Comparison of ENCODE assay signal across 9 mouse cellular contexts in genomic region chr11:95311425-95311807, GRCm38 (mm10). TPM values are rescaled to one million over a fixed set of nuclear protein-coding genes. Genes with fewer than 3 reads are reported as not detected.
A peak's percentile ranks its signal among the peaks of the same experiment; 100 is the strongest.
DNase-seq lines count a peak whose midpoint lies in the region; ATAC-seq and TF ChIP-seq lines count a peak whose summit lies in the region.
"Had no signal": no experiment of that assay in that cellular context is flagged by ENCODE, and none has a peak within 500 bp of the region (broad histone marks: within the 10 kb centered on the region; RNA-seq: fewer than 3 reads in every experiment).

No protein-coding gene starts in this region.

- no peak for ATAC-seq in heart, embryonic 11.5 days (replicated peaks; ENCODE audit: insufficient number of reproducible peaks, low FRiP score, low TSS enrichment)
- no peak for ATAC-seq in forebrain, embryonic 16.5 days
- no peak for ATAC-seq in liver, embryonic 16.5 days (ENCODE audit: low read depth)

- no peak for TF ChIP-seq CTCF in heart, adult 2 months (IDR thresholded peaks at IDR 0.05)

- no peak for TF ChIP-seq EP300 in heart, adult 2 months (IDR thresholded peaks at IDR 0.05; ENCODE audit: insufficient read depth, low read depth, low read length)

- H3K4me3 ChIP-seq in heart, embryonic 11.5 days (ENCODE audit: low read depth, low read length), result peak overlapping the region; percentile 98; the same call in 1 of the 2 replicates
- H3K4me3 ChIP-seq in heart, adult 2 months, result no peak overlapping the region; the same call in 1 of the 2 replicates
- peak overlapping the region; percentile 69 to 89 for H3K4me3 ChIP-seq in ES-E14 (ENCODE audit: insufficient read depth in 1 of 2, low read depth in 1 of 2, low read length in 2 of 2, poor library complexity in 1 of 2, severe bottlenecking in 1 of 2)
- no peak overlapping the region; the same call in 1 of the 2 replicates for H3K4me3 ChIP-seq in forebrain, embryonic 16.5 days (replicated peaks; ENCODE audit: low read length)
- peak overlapping the region; percentile 99 for H3K4me3 ChIP-seq in liver, embryonic 16.5 days (ENCODE audit: low read depth, low read length)

- peaks cover 14% of the 10 kb centered on the region for H3K4me1 ChIP-seq in heart, embryonic 11.5 days (ENCODE audit: control insufficient read depth, insufficient read depth, low read length)
- H3K4me1 ChIP-seq in heart, adult 2 months (ENCODE audit: control insufficient read depth, insufficient read depth, low read length), result peaks cover 4% of the 10 kb centered on the region
- H3K4me1 ChIP-seq in ES-E14 (ENCODE audit: control insufficient read depth in 2 of 2, insufficient read depth in 2 of 2, low read length in 2 of 2, poor library complexity in 1 of 2), result peaks cover 3 to 7% of the 10 kb centered on the region in 2 experiments; a peak in 3 of 4 replicates
- peaks cover 20% of the 10 kb centered on the region for H3K4me1 ChIP-seq in forebrain, embryonic 16.5 days (replicated peaks; ENCODE audit: control insufficient read depth, insufficient read depth, low read length)
- H3K4me1 ChIP-seq in liver, embryonic 16.5 days (ENCODE audit: control insufficient read depth, low read depth, low read length), result peaks cover 25% of the 10 kb centered on the region

- TF ChIP-seq POLR2A in heart, adult 2 months (IDR thresholded peaks at IDR 0.05; ENCODE audit: insufficient read depth, low read depth, low read length), result no peak

- no peaks in the 10 kb centered on the region for H3K27me3 ChIP-seq in heart, embryonic 11.5 days (ENCODE audit: control insufficient read depth, insufficient read depth, low read length)
- H3K27me3 ChIP-seq in heart, adult 2 months (ENCODE audit: control insufficient read depth, insufficient read depth, low read length), result no peaks in the 10 kb centered on the region
- H3K27me3 ChIP-seq in forebrain, embryonic 16.5 days (replicated peaks; ENCODE audit: control insufficient read depth, insufficient read depth, low read length), result no peaks in the 10 kb centered on the region
- no peaks in the 10 kb centered on the region for H3K27me3 ChIP-seq in liver, embryonic 16.5 days (ENCODE audit: control insufficient read depth, insufficient read depth, low read depth, low read length)

- no peak for DNase-seq in heart, adult 2 months
- peak; percentile 88 for DNase-seq in ES-E14 (ENCODE audit: low read depth, low spot score)
- DNase-seq in cerebellum, postnatal 25 days, result no peak
- DNase-seq in spleen, postnatal 4 days (ENCODE audit: low spot score in 2 of 2), result no peak
- DNase-seq in gastrocnemius, adult 8-10 months (ENCODE audit: low spot score in 2 of 2), result no peak
- DNase-seq: layer of hippocampus, adult 9-11 months had no signal

- no peak overlapping the region for H3K27ac ChIP-seq in heart, embryonic 11.5 days (ENCODE audit: low read depth, low read length)
- no peak overlapping the region for H3K27ac ChIP-seq in heart, adult 2 months
- peak overlapping the region; percentile 98 for H3K27ac ChIP-seq in ES-E14 (ENCODE audit: insufficient read depth, low read depth, low read length, poor library complexity, severe bottlenecking)
- H3K27ac ChIP-seq in forebrain, embryonic 16.5 days (ENCODE audit: low read length), result no peak overlapping the region
- H3K27ac ChIP-seq in liver, embryonic 16.5 days (ENCODE audit: low read length), result no peak overlapping the region; the same call in 1 of the 2 replicates

- H3K4me2 ChIP-seq in heart, embryonic 11.5 days, result peak overlapping the region; percentile 68
- H3K4me2 ChIP-seq in forebrain, embryonic 16.5 days (ENCODE audit: low read length), result peak overlapping the region; percentile 84
- peak overlapping the region; percentile 76 for H3K4me2 ChIP-seq in liver, embryonic 16.5 days (ENCODE audit: low read depth, low read length)

- H3K36me3 ChIP-seq in heart, embryonic 11.5 days (ENCODE audit: control insufficient read depth, insufficient read depth, low read length), result no peaks in the 10 kb centered on the region
- no peaks in the 10 kb centered on the region for H3K36me3 ChIP-seq in heart, adult 2 months (ENCODE audit: control insufficient read depth, insufficient read depth, low read length)
- H3K36me3 ChIP-seq in ES-E14 (ENCODE audit: control insufficient read depth, insufficient read depth, low read length, poor library complexity, severe bottlenecking), result peaks cover 1% of the 10 kb centered on the region; the same call in 1 of the 2 replicates
- H3K36me3 ChIP-seq in forebrain, embryonic 16.5 days (ENCODE audit: control insufficient read depth, insufficient read depth), result no peaks in the 10 kb centered on the region
- peaks cover under 1% of the 10 kb centered on the region; the same call in 1 of the 2 replicates for H3K36me3 ChIP-seq in liver, embryonic 16.5 days (ENCODE audit: control insufficient read depth, insufficient read depth)

- intact Hi-C loops in heart, adult 2 months (cut with DNase I), result loop anchor here (2.0 to 5.0 kb wide), 3 partner anchors 25 to 73 kb away; partner anchors contain the start of genes Fam117a and Slc35b1

- 28% methylated on average over 5 of the region's 5 CpGs for WGBS in heart, embryonic 11.5 days (ENCODE audit: insufficient replicate concordance)
- 54% methylated on average over 5 of the region's 5 CpGs for WGBS in heart, adult 2 months
- 11% methylated on average over 5 of the region's 5 CpGs for WGBS in forebrain, embryonic 16.5 days
- whole genome bisulfite sequencing in liver, embryonic 16.5 days (ENCODE audit: insufficient replicate concordance), result 63% methylated on average over 5 of the region's 5 CpGs

- H3K9ac ChIP-seq in heart, embryonic 11.5 days (ENCODE audit: low read depth, low read length), result peak overlapping the region; percentile 83; the same call in 1 of the 2 replicates
- no peak overlapping the region for H3K9ac ChIP-seq in heart, adult 2 months (ENCODE audit: low read depth, low read length)
- peak overlapping the region; percentile 90; the same call in 1 of the 2 replicates for H3K9ac ChIP-seq in ES-E14 (ENCODE audit: insufficient read depth, low read depth, low read length, poor library complexity, severe bottlenecking)
- H3K9ac ChIP-seq in forebrain, embryonic 16.5 days (replicated peaks; ENCODE audit: low read depth, low read length), result no peak overlapping the region; the same call in 1 of the 2 replicates
- H3K9ac ChIP-seq in liver, embryonic 16.5 days (ENCODE audit: low read depth, low read length), result peak overlapping the region; percentile 75

- H3K9me3 ChIP-seq in heart, embryonic 11.5 days (replicated peaks; ENCODE audit: control insufficient read depth, low read length), result no peaks in the 10 kb centered on the region
- H3K9me3 ChIP-seq in ES-E14 (ENCODE audit: control insufficient read depth, insufficient read depth, low read depth, low read length), result no peaks in the 10 kb centered on the region
- H3K9me3 ChIP-seq in forebrain, embryonic 16.5 days (ENCODE audit: control insufficient read depth, low read length), result no peaks in the 10 kb centered on the region
- no peaks in the 10 kb centered on the region for H3K9me3 ChIP-seq in liver, embryonic 16.5 days (replicated peaks; ENCODE audit: control insufficient read depth, low read length)

- in situ Hi-C loops in ES-E14 (cut with MboI; ENCODE audit: low sequenced_read_pairs in 2 of 2, unreplicated experiment in 2 of 2), result no loop called here

- 0 out of 2 replicates have a peak, but pooled peaks cover 2% of the 10 kb centered on the region for H3K79me2 ChIP-seq in heart, adult 2 months (replicated peaks; ENCODE audit: control insufficient read depth, insufficient read depth, low read length)

TF ChIP-seq in ES-E14, 5 proteins besides CTCF, POLR2A, EP300 and RAD21:
- TF ChIP-seq ZNF384 (IDR thresholded peaks at IDR 0.05; ENCODE audit: low read depth, low read length) (peak; percentile 92), MAFK (IDR thresholded peaks at IDR 0.05; ENCODE audit: insufficient read depth, low read depth, low read length) (no peak), CHD2 (IDR thresholded peaks at IDR 0.05; ENCODE audit: low read depth, low read length) (peak; percentile 81), HCFC1 (IDR thresholded peaks at IDR 0.05; ENCODE audit: borderline replicate concordance, insufficient read depth, low read length) (no peak; the same call in 1 of the 2 replicates), ZC3H11A (IDR thresholded peaks at IDR 0.05; ENCODE audit: borderline replicate concordance, low read depth, low read length) (no peak)

RNA-seq across cellular contexts. Expression of gene Kat7, which starts 1.4 kb away (rescaled TPM):
- 43.2 and 55.1 TPM in 2 replicates for polyA plus RNA-seq in heart, embryonic 11.5 days (2014; fragmentation: Nextera tagmentation; extraction: Ambion mirVana)
- 10 to 100 TPM; 25.9 to 28.6 TPM for total RNA-seq in heart, adult 2 months (2021)
- 19.8 and 31.4 TPM in 2 replicates for polyA plus RNA-seq in heart, adult 2 months (2012; rRNA removed)
- 108 and 118 TPM in 2 replicates for total RNA-seq in ES-E14 (2012; rRNA removed)
- polyA plus RNA-seq in forebrain, embryonic 16.5 days (2015; fragmentation: Nextera tagmentation; extraction: Ambion mirVana), result 73.6 and 87.9 TPM in 2 replicates
- 29.4 and 31.2 TPM in 2 replicates for polyA plus RNA-seq in liver, embryonic 16.5 days (2015; fragmentation: Nextera tagmentation; extraction: Ambion mirVana)
- 10 to 100 TPM; 19.8 to 28.9 (median 24.2) TPM for total RNA-seq in gastrocnemius, adult 8-10 months (2022)

RNA-seq across cellular contexts. Expression of gene Fam117a, which starts 25.4 kb away (rescaled TPM):
- polyA plus RNA-seq in heart, embryonic 11.5 days (2014; fragmentation: Nextera tagmentation; extraction: Ambion mirVana), result 14.3 and 19.4 TPM in 2 replicates
- total RNA-seq in heart, adult 2 months (2021), result 1 to 10 TPM; 8.6 to 10.0 TPM
- polyA plus RNA-seq in heart, adult 2 months (2012; rRNA removed), result 9.1 and 19.0 TPM in 2 replicates
- total RNA-seq in ES-E14 (2012; rRNA removed), result 19.6 and 26.2 TPM in 2 replicates
- 2.7 and 2.9 TPM in 2 replicates for polyA plus RNA-seq in forebrain, embryonic 16.5 days (2015; fragmentation: Nextera tagmentation; extraction: Ambion mirVana)
- polyA plus RNA-seq in liver, embryonic 16.5 days (2015; fragmentation: Nextera tagmentation; extraction: Ambion mirVana), result 73.5 and 81.3 TPM in 2 replicates
- total RNA-seq in gastrocnemius, adult 8-10 months (2022), result 1 to 10 TPM; 1.4 to 2.6 (median 2.5) TPM

RNA-seq across cellular contexts. Expression of gene Tac4, which starts 50.1 kb away (rescaled TPM):
- polyA plus RNA-seq in heart, embryonic 11.5 days (2014; fragmentation: Nextera tagmentation; extraction: Ambion mirVana), result 0.13 TPM in 1 of 2 replicates, not detected in the other
- total RNA-seq in heart, adult 2 months (2021), result not detected
- 0.12 TPM in 1 of 2 replicates, not detected in the other for polyA plus RNA-seq in heart, adult 2 months (2012; rRNA removed)
- total RNA-seq in ES-E14 (2012; rRNA removed), result 0.18 and 0.53 TPM in 2 replicates
- polyA plus RNA-seq in forebrain, embryonic 16.5 days (2015; fragmentation: Nextera tagmentation; extraction: Ambion mirVana), result 0.20 and 0.23 TPM in 2 replicates
- polyA plus RNA-seq in liver, embryonic 16.5 days (2015; fragmentation: Nextera tagmentation; extraction: Ambion mirVana), result not detected in 2 replicates
- not detected for total RNA-seq in gastrocnemius, adult 8-10 months (2022)

Comparison
In these comparisons a context has a peak if more than half of its experiments do, and no peak if none do; other contexts are left out.
1. H3K4me3 ChIP-seq: peak in heart, embryonic 11.5 days (single experiment), ES-E14 (2 of 2) and liver, embryonic 16.5 days (single experiment); none in heart, adult 2 months (single experiment) and forebrain, embryonic 16.5 days (single experiment).
2. H3K9ac ChIP-seq: peak in heart, embryonic 11.5 days (single experiment), ES-E14 (single experiment) and liver, embryonic 16.5 days (single experiment); none in heart, adult 2 months (single experiment) and forebrain, embryonic 16.5 days (single experiment).
3. Peak in every context shown above with its lines, with median percentiles within 50 percentile points of each other: H3K4me2 ChIP-seq.